Mouse (Mus musculus): ENCODE measurements around the gene Agbl1.
A peak's percentile ranks its signal among the peaks of the same experiment; 100 is the strongest.
"Not testable (repeated sequence)": the region's sequence is repeated elsewhere in the genome, so short reads cannot be mapped to it uniquely, and the experiment has no call there.

Agbl1 gene

GRCm38 (mm10) chr7:76562506-76562905 is 332.8 kb downstream of the Agbl1 start:
- peak; percentile 18 to 19 for DNase-seq (ENCODE audit: low spot score in 2 of 2)

DNA sequence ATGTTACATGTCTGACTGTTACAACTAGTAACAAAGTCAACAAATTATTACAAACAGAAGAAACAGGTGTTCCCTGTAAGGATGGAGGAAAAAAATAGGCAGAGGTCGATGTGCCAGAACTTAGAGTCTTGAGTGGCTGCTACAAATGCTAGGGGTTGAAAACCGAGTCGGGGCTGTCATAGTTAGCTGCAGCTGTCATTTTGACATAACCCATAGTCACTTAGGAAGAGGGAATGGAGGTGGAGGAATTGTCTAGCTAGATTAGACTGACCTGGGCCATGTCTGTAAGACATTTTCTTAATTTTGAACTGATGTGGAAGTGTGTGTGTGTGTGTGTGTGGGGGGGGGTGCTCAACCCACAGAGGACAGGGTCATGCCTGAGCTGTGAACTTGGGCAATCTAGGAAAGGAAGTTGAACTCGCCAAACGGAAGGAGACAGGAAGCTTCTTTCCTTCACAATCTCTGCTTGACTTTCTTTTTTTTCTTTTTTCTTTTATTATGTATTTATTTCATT is 364.9 kb downstream of the Agbl1 start:
- DNase-seq (ENCODE audit: low spot score in 2 of 2): no peak

DNA sequence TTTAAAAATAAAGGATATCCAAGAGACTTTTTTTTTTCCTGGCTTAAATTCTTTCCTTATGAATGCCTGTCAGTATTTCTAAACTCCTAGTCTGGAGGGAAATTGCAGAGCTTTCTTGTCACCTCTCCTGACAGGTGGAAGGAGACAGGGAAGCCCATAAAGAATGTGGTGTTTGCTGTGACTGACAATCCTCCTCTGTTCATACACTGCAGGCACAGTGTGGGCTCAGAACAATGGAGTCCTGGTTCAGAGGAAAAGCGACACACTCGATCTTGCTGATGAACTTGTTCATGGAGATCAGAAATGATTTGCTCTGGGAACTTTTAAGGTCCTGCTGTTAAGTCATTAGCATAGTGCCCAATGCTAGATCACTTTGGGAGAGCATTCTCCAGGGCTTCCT is 368.1 kb downstream of the Agbl1 start:
- no peak for DNase-seq (ENCODE audit: low spot score in 2 of 2)

DNA sequence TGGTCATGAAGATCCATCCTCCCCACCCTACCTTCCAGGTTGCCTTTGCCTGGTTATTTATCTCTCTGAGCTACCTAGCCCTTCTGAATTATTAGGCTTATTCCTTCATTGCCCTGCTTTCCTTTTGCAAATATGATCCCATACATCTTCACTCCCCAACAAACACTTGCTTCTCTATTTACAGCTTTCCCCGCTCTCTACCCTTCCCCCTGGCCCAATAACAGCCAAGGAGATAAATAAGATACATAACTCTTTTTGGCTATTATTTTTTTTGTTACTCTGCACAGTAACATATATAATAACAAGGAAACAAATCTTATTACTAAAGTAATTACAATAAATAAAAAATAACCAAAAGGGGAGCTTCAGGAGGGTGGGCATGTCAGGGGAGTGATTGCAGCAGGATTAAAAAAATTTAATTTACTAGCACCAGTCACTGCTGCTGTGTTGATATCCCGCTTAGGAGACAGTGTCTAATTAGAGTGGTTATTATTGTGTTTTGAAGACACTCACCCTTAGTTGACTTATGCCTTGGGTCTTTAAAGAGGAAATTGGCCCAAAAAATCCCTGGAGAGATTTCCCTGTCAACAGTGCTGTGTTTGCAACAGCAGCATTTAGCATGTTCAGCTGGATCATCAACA is 370.5 kb downstream of the Agbl1 start:
- no peak for DNase-seq (ENCODE audit: low spot score in 2 of 2)

GRCm38 (mm10) chr7:76629528-76629927 is 399.8 kb downstream of the Agbl1 start:
- no peak for DNase-seq (ENCODE audit: low spot score in 2 of 2)

DNA sequence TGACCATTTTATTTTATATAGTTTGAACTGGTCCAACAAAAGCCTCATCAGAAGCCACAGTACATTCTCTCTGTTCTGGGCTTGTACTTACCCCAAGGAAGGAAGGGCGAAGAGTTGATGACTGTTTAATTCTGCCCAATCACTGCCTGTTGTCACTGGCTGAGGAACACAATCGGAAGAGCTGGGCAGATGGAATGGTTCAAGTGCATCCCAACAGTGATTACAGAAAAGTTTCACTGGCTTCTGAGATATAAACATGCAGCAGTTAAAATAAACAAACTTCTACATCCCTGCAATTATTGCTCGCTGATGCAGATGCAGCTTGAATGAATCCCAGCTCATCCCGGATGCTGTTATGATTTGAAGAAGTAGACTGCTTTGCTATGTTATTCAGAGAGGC is 421.3 kb downstream of the Agbl1 start:
- no peak for DNase-seq (ENCODE audit: low spot score in 2 of 2)

GRCm38 (mm10) chr7:76661072-76661471 is 431.4 kb downstream of the Agbl1 start:
- no peak for DNase-seq (ENCODE audit: low spot score in 2 of 2)

- DNase-seq (ENCODE audit: low spot score in 2 of 2): no peak
Measured at GRCm38 (mm10) chr7:76674856-76675255, 445.2 kb downstream of the Agbl1 start.

- DNase-seq (ENCODE audit: low spot score in 2 of 2): no peak
Measured at GRCm38 (mm10) chr7:76701224-76701623, 471.5 kb downstream of the Agbl1 start.

DNA sequence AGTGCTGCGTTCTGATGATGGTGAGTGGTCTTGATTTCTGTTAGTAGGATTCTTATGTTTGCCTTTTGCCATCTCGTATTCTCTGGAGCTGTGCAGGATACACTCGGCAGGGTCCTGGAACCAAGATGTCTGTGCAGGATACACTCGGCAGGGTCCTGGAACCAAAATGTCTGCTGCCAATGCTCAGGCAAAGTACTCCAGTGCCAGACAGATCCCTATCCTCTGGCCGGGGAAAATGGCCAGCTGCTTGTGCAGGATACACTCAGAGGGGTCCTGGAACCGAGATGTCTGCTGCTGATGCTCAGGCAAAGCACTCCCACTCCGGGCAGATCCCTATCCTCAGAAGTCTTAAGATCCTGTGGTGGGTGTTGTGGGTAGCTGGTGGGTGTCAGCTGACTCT is 502.5 kb downstream of the Agbl1 start:
- DNase-seq (ENCODE audit: low spot score in 2 of 2): not testable (repeated sequence)

DNA sequence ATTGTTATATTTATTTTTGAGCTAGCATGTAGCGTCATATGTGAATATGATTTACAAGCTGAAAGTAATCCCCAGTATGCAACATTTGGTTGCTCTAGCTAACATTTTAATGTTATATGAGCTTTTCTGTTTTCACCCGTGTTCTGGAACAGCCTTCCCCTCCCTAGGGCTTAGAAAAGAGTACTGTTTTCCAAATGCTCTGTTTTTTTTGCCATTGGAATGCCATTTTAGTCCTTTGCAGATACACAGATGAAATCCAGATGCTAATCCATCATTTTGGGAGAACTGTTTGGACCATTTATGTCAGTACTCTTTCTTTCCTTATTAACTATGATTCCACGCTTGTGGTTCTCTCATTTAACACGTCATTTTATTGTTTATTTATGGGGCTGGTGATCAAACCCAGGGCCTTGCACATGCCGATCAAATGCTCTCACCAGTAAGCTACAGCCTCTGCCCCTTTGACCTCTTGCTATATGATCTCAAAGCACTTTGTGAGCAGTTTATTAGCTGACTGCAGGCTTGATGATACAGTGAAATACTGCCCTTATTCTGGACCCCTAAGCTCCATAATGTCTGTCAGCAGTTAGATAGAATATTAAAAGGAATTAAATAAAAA is 547.7 kb downstream of the Agbl1 start:
- DNase-seq (ENCODE audit: low spot score in 2 of 2): no peak

DNA sequence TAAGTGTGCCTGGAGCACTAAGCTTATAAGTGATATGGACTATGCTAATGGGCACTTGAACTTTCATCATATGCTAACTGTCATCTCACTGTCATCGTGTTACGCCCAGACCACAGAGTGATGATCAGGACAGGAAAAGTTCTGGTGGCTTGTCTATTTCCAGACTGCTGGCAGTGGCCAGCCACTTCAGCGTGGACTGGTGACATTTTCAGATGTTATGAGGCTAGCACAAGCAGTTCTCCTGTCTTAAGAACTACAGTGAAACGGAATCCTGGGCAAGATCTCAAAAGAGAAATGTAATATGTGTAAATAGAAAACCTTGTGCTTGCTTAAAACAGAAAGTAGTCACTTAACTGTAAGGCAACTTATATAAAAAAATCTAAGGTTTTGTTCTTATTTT is 550.8 kb downstream of the Agbl1 start:
- DNase-seq (ENCODE audit: low spot score in 2 of 2): no peak

DNA sequence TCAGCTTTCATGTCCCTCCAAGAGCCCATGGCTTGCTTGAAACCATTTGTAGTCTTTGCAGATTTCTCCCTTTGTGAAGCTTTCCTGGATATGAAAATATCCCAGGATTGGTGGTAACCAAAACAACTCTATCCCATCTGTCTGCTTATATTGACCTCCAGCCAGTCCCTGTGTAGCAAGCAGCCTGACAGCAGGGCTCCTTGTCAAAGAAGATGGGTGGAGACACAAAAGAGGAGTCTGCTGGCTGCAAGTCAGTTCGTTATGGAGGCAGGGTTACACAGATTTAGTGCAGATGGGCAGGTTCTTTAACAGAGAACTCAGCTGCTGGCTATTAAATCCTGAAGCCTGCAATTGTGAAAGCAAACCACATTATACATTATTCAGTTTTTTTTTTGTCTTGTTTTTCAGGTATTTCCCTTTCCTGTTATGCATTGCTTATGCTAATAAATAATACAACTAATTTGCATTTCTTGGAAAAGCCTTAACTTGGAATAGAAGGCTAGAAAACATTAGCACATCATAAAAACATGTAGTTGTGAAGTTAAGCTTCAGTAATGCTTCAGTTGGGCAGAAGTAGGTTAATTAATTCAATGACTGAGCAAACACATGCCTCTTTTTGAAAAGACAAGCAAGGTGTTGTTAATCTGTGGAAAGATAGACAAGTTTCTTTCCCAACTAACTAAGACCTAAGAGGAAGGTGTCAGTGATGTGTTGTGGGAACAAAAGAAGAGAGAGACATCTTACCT is 559.0 kb downstream of the Agbl1 start:
- no peak for DNase-seq (ENCODE audit: low spot score in 2 of 2)

GRCm38 (mm10) chr7:76790041-76790440 is 560.4 kb downstream of the Agbl1 start:
- DNase-seq (ENCODE audit: low spot score in 2 of 2): no peak

- no peak for DNase-seq (ENCODE audit: low spot score in 2 of 2)
Measured at GRCm38 (mm10) chr7:76791247-76791646, 561.6 kb downstream of the Agbl1 start.

DNA sequence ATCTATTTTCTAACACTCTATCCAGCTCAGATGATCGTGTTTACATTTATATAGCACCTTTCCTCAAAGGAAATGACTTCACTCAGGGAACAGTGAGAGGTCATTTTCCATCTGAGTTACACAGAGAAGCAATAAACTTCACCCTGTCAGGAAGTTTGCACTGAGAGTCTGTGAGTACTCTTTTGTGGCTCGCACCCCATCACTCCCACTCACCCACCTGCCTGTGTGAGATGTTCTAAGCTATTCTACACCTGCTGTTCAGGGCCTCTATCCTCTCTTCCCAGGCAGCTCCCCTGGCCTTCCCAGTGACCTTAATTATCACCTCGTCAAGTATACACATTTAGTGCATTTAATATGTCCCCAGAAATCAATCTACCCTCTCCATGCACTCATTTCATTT is 580.3 kb downstream of the Agbl1 start:
- DNase-seq (ENCODE audit: low spot score in 2 of 2): no peak

DNA sequence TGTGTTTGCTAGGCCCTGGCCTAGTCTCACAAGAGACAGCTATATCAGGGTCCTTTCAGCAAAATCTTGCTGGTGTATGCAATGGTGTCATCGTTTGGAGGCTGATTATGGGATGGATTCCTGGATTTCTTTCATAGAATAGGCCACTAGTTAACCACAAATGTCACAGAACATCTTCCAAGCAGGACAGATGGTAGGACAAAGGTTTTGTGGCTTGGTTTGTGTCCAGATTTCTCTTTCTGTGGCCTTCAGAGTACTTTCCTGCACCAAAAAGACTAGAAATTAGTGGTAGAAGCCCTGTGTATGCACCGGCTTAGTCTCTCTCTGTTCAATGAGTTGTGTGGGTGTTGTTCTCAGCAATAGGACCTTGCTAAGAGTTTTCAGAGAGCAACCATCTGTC is 590.9 kb downstream of the Agbl1 start:
- no peak for DNase-seq (ENCODE audit: low spot score in 2 of 2)

DNA sequence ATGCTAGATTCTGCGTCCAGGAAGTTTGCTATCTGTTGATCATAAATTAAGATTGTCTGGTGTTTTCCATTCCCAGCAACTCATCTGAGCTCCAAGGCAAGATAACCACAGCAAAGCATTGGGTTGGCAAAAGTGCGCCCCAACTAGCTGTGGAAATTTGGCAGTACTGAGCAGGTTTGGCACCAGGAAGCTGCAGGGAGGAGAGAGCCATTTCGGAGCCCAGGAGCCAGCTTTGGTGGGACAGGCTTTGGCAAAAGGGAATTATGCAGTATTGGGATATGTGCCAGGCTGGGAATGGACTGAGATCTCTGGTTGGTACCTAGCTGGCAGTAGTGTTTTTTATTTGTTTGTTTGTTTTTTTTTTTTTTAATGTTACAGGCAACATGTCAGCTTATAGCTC is 612.5 kb downstream of the Agbl1 start:
- no peak for DNase-seq (ENCODE audit: low spot score in 2 of 2)

GRCm38 (mm10) chr7:76889416-76890209 is 659.9 kb downstream of the Agbl1 start:
- DNase-seq (ENCODE audit: low spot score in 2 of 2): peak in 1 of 2 experiments; percentile 5

- DNase-seq (ENCODE audit: low spot score in 2 of 2): no peak
Measured at GRCm38 (mm10) chr7:76904096-76904495, 674.4 kb downstream of the Agbl1 start.

- DNase-seq (ENCODE audit: low spot score in 2 of 2): no peak
Measured at GRCm38 (mm10) chr7:76911672-76912071, 682.0 kb downstream of the Agbl1 start.

GRCm38 (mm10) chr7:76918871-76919270 is 689.2 kb downstream of the Agbl1 start:
- no peak for DNase-seq (ENCODE audit: low spot score in 2 of 2)

Data from right cerebral cortex, postnatal 36 days (tissue).